8 mouse cellular contexts compared by ENCODE assay signal in the genomic region with DNA sequence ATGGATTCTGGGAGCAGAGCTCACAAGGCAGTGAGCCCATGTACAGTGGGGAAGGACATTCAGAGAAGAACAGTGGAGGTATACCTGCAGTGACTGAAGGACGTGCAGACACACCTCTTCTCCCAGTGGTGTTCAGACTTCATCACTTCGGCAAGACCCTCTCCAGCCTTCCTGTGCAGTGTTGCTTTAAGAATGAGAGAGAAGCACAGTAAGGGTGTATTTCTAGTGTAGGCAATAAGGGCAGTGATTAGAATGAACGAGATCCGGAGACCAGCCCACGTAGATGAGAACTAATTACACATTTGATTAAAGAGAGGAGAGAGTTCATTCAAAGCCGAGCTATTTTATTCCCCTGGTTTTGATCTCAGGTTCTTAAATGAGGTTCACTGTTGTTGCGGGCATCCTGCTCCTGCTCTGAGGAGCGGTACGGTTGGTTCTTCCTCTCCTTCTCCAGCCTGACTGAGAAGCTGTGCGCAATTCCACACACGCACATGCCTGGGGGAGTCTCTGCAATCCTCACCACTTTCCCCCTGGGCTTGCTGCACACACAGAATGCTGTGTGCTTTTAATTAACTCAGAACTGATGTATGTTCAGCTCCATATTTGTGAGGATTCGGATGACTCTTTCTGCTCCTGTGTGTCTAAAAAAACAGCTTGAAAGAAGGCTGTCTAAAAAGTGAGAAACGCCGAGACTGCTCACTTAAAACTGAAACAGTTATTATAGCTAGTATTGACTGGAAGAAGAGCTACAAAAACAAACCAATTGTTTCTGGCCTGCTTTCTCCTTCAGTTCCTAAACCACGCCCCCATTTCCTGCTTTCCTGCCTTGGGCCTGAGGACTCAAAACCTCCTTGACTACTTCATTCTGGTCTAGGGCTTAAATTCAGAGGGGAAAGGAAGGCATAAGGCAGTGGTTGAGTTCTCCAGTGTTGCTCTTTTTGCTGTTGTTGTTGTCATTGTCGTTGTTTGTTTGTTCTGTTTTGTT.
A peak's percentile ranks its signal among the peaks of the same experiment; 100 is the strongest.
DNase-seq lines count a peak whose midpoint lies in the region; ATAC-seq lines count a peak whose summit lies in the region.

No protein-coding gene starts in this region.

- DNase-seq in left cerebral cortex, postnatal 14 days (ENCODE audit: low spot score in 2 of 2): peak; percentile 20 to 25
- no peak for DNase-seq in left cerebral cortex, adult 8-10 months (ENCODE audit: low spot score in 2 of 2)
- DNase-seq in cerebellum, postnatal 36 days: no peak
- no peak for DNase-seq in adrenal gland, postnatal 25 days
- DNase-seq in urinary bladder, postnatal 14 days (ENCODE audit: low spot score): no peak

- H3K27ac ChIP-seq in embryonic facial prominence, embryonic 13.5 days: peak overlapping the region; percentile 83
- H3K27ac ChIP-seq in midbrain, embryonic 16.5 days (ENCODE audit: low read length): peak overlapping the region; percentile 26

- intact Hi-C loops in left cerebral cortex, postnatal 14 days (cut with DNase I): no loop called here

- H3K9me3 ChIP-seq in embryonic facial prominence, embryonic 13.5 days: no peaks in the 10 kb centered on the region
- no peaks in the 10 kb centered on the region for H3K9me3 ChIP-seq in midbrain, embryonic 16.5 days (replicated peaks; ENCODE audit: control insufficient read depth, low read length, poor library complexity, severe bottlenecking)

- no peak for ATAC-seq in embryonic facial prominence, embryonic 13.5 days (ENCODE audit: insufficient number of reproducible peaks, insufficient read depth, low FRiP score, low TSS enrichment, low read depth)
- ATAC-seq in inflammation-experienced regulatory T-cells, adult 6 months: peak; percentile 52
- ATAC-seq in midbrain, embryonic 16.5 days: peak; percentile 64

- H3K4me2 ChIP-seq in embryonic facial prominence, embryonic 13.5 days: peak overlapping the region; percentile 50
- peak overlapping the region; percentile 23; the same call in 1 of the 2 replicates for H3K4me2 ChIP-seq in midbrain, embryonic 16.5 days (ENCODE audit: low read length)

- 0 out of 2 replicates have a peak overlapping the region, but pooled peaks have one; percentile 37 for H3K9ac ChIP-seq in embryonic facial prominence, embryonic 13.5 days
- H3K9ac ChIP-seq in midbrain, embryonic 16.5 days (ENCODE audit: low read depth, low read length): no peak overlapping the region

- H3K36me3 ChIP-seq in embryonic facial prominence, embryonic 13.5 days: no peaks in the 10 kb centered on the region
- H3K36me3 ChIP-seq in midbrain, embryonic 16.5 days (ENCODE audit: control insufficient read depth, insufficient read depth, low read length): no peaks in the 10 kb centered on the region

- H3K4me3 ChIP-seq in embryonic facial prominence, embryonic 13.5 days: peak overlapping the region; percentile 26
- no peak overlapping the region for H3K4me3 ChIP-seq in midbrain, embryonic 16.5 days (ENCODE audit: low read depth, low read length)

- H3K27me3 ChIP-seq in embryonic facial prominence, embryonic 13.5 days: no peaks in the 10 kb centered on the region
- no peaks in the 10 kb centered on the region for H3K27me3 ChIP-seq in midbrain, embryonic 16.5 days (ENCODE audit: control insufficient read depth, insufficient read depth, low read depth, low read length)

- H3K4me1 ChIP-seq in embryonic facial prominence, embryonic 13.5 days: peaks cover 26% of the 10 kb centered on the region
- H3K4me1 ChIP-seq in midbrain, embryonic 16.5 days (ENCODE audit: control insufficient read depth, insufficient read depth, low read length): peaks cover 8% of the 10 kb centered on the region

- 21% methylated on average over 16 of the region's 16 CpGs for WGBS in embryonic facial prominence, embryonic 13.5 days
- 56% methylated on average over 16 of the region's 16 CpGs for WGBS in midbrain, embryonic 16.5 days

Comparison
In these comparisons a context has a peak if more than half of its experiments do, and no peak if none do; other contexts are left out.
1. DNase-seq: peak in left cerebral cortex, postnatal 14 days (2 of 2); none in left cerebral cortex, adult 8-10 months (0 of 2), cerebellum, postnatal 36 days (0 of 2), adrenal gland, postnatal 25 days (single experiment) and urinary bladder, postnatal 14 days (single experiment).